9 mouse cellular contexts compared by ENCODE assay signal in genomic region chr11:72409649-72410385, GRCm38 (mm10). TPM values are rescaled to one million over a fixed set of nuclear protein-coding genes. Genes with fewer than 3 reads are reported as not detected.
DNase-seq lines count a peak whose midpoint lies in the region; ATAC-seq lines count a peak whose summit lies in the region.
"Had no signal": no experiment of that assay in that cellular context is flagged by ENCODE, and none has a peak within 500 bp of the region (broad histone marks: within the 10 kb centered on the region; RNA-seq: fewer than 3 reads in every experiment).

No protein-coding gene starts in this region.

- H3K9me3 ChIP-seq in kidney, embryonic 15.5 days (replicated peaks) = no peaks in the 10 kb centered on the region
- H3K9me3 ChIP-seq in embryonic facial prominence, embryonic 14.5 days (ENCODE audit: control insufficient read depth, low read length) = no peaks in the 10 kb centered on the region
- H3K9me3 ChIP-seq in intestine, embryonic 16.5 days (ENCODE audit: control insufficient read depth, low read length) = no peaks in the 10 kb centered on the region
- no peaks in the 10 kb centered on the region for H3K9me3 ChIP-seq in neural tube, embryonic 12.5 days

- H3K4me3 ChIP-seq in kidney, embryonic 15.5 days (replicated peaks) = peak overlapping the region; percentile 88
- peak overlapping the region; percentile 62 for H3K4me3 ChIP-seq in embryonic facial prominence, embryonic 14.5 days (ENCODE audit: low read depth, low read length)
- H3K4me3 ChIP-seq in intestine, embryonic 16.5 days (ENCODE audit: low read length) = peak overlapping the region; percentile 80
- peak overlapping the region; percentile 58 for H3K4me3 ChIP-seq in neural tube, embryonic 12.5 days

- peak overlapping the region; percentile 97 for H3K4me2 ChIP-seq in kidney, embryonic 15.5 days
- peak overlapping the region; percentile 100 for H3K4me2 ChIP-seq in embryonic facial prominence, embryonic 14.5 days (ENCODE audit: low read depth, low read length)
- peak overlapping the region; percentile 99 for H3K4me2 ChIP-seq in intestine, embryonic 16.5 days (ENCODE audit: low read depth, low read length)
- H3K4me2 ChIP-seq in neural tube, embryonic 12.5 days (replicated peaks) = peak overlapping the region; percentile 99

- H3K9ac ChIP-seq in kidney, embryonic 15.5 days = peak overlapping the region; percentile 52; the same call in 1 of the 2 replicates
- 0 out of 2 replicates have a peak overlapping the region, but pooled peaks have one; percentile 45 for H3K9ac ChIP-seq in embryonic facial prominence, embryonic 14.5 days (ENCODE audit: low read depth, low read length)
- H3K9ac ChIP-seq in intestine, embryonic 16.5 days (ENCODE audit: low read depth, low read length) = peak overlapping the region; percentile 84
- no peak overlapping the region for H3K9ac ChIP-seq in neural tube, embryonic 12.5 days

- H3K27me3 ChIP-seq in kidney, embryonic 15.5 days = 0 out of 2 replicates have a peak, but pooled peaks cover 3% of the 10 kb centered on the region
- H3K27me3 ChIP-seq in embryonic facial prominence, embryonic 14.5 days (replicated peaks; ENCODE audit: control insufficient read depth, insufficient read depth, low read length) = 0 out of 2 replicates have a peak, but pooled peaks cover 8% of the 10 kb centered on the region
- H3K27me3 ChIP-seq in intestine, embryonic 16.5 days (replicated peaks; ENCODE audit: control insufficient read depth, insufficient read depth, low read length) = no peaks in the 10 kb centered on the region
- peaks cover 32% of the 10 kb centered on the region for H3K27me3 ChIP-seq in neural tube, embryonic 12.5 days (replicated peaks)

- H3K4me1 ChIP-seq in kidney, embryonic 15.5 days = peaks cover 97% of the 10 kb centered on the region
- H3K4me1 ChIP-seq in embryonic facial prominence, embryonic 14.5 days (ENCODE audit: control insufficient read depth, insufficient read depth, low read length) = peaks cover 7% of the 10 kb centered on the region; the same call in 1 of the 2 replicates
- peaks cover 55% of the 10 kb centered on the region for H3K4me1 ChIP-seq in intestine, embryonic 16.5 days (ENCODE audit: control insufficient read depth, insufficient read depth, low read length)
- peaks cover 25% of the 10 kb centered on the region for H3K4me1 ChIP-seq in neural tube, embryonic 12.5 days

- no peak for ATAC-seq in kidney, embryonic 15.5 days (replicated peaks; ENCODE audit: low FRiP score)
- ATAC-seq in embryonic facial prominence, embryonic 14.5 days (ENCODE audit: low read depth) = no peak
- ATAC-seq in intestine, embryonic 16.5 days = no peak
- no peak for ATAC-seq in neural tube, embryonic 12.5 days (ENCODE audit: low FRiP score, low read depth)

- WGBS in kidney, embryonic 15.5 days = 49% methylated on average over 12 of the region's 12 CpGs
- WGBS in embryonic facial prominence, embryonic 14.5 days = 77% methylated on average over 12 of the region's 12 CpGs
- 57% methylated on average over 12 of the region's 12 CpGs for WGBS in intestine, embryonic 16.5 days
- WGBS in neural tube, embryonic 12.5 days = 50% methylated on average over 12 of the region's 12 CpGs

- no peak for DNase-seq in kidney, postnatal 36 days
- no peak for DNase-seq in embryonic facial prominence, embryonic 14.5 days (ENCODE audit: low spot score)
- DNase-seq in c-Kit-positive CD71-positive TER-119-positive erythroid progenitor cells, embryonic 14.5 days (ENCODE audit: low spot score) = no peak
- DNase-seq in thymus, adult 18-20 months = no peak
- DNase-seq: spleen, adult 18-20 months had no signal

- H3K27ac ChIP-seq in kidney, embryonic 15.5 days = peak overlapping the region; percentile 97
- no peak overlapping the region for H3K27ac ChIP-seq in embryonic facial prominence, embryonic 14.5 days (replicated peaks; ENCODE audit: low read depth, low read length)
- peak overlapping the region; percentile 49; the same call in 1 of the 2 replicates for H3K27ac ChIP-seq in intestine, embryonic 16.5 days (ENCODE audit: low read length)
- no peak overlapping the region for H3K27ac ChIP-seq in neural tube, embryonic 12.5 days

- H3K36me3 ChIP-seq in kidney, embryonic 15.5 days = no peaks in the 10 kb centered on the region
- H3K36me3 ChIP-seq in embryonic facial prominence, embryonic 14.5 days (ENCODE audit: control insufficient read depth, insufficient read depth, low read length) = no peaks in the 10 kb centered on the region
- no peaks in the 10 kb centered on the region for H3K36me3 ChIP-seq in intestine, embryonic 16.5 days (ENCODE audit: control insufficient read depth, insufficient read depth, low read length)
- H3K36me3 ChIP-seq in neural tube, embryonic 12.5 days = no peaks in the 10 kb centered on the region

RNA-seq across cellular contexts. Expression of gene Smtnl2, which starts 1.7 kb away (rescaled TPM):
- 109 and 111 TPM in 2 replicates for polyA plus RNA-seq in kidney, embryonic 15.5 days (2015; fragmentation: Nextera tagmentation; extraction: Ambion mirVana)
- polyA plus RNA-seq in embryonic facial prominence, embryonic 14.5 days (2014; fragmentation: Nextera tagmentation; extraction: Ambion mirVana) = 24.8 and 26.7 TPM in 2 replicates
- polyA plus RNA-seq in intestine, embryonic 16.5 days (2015; fragmentation: Nextera tagmentation; extraction: Ambion mirVana) = 27.3 and 28.9 TPM in 2 replicates
- 15.0 and 15.7 TPM in 2 replicates for polyA plus RNA-seq in neural tube, embryonic 12.5 days (2016; fragmentation: Nextera tagmentation; extraction: Ambion mirVana)

RNA-seq across cellular contexts. Expression of gene Ggt6, which starts 25.5 kb away (rescaled TPM):
- polyA plus RNA-seq in kidney, embryonic 15.5 days (2015; fragmentation: Nextera tagmentation; extraction: Ambion mirVana) = 0.87 and 0.95 TPM in 2 replicates
- 1.8 and 2.5 TPM in 2 replicates for polyA plus RNA-seq in embryonic facial prominence, embryonic 14.5 days (2014; fragmentation: Nextera tagmentation; extraction: Ambion mirVana)
- polyA plus RNA-seq in intestine, embryonic 16.5 days (2015; fragmentation: Nextera tagmentation; extraction: Ambion mirVana) = 19.2 and 21.2 TPM in 2 replicates
- polyA plus RNA-seq in neural tube, embryonic 12.5 days (2016; fragmentation: Nextera tagmentation; extraction: Ambion mirVana) = not detected in 2 replicates

RNA-seq across cellular contexts. Expression of gene Mybbp1a, which starts 31.3 kb away (rescaled TPM):
- polyA plus RNA-seq in kidney, embryonic 15.5 days (2015; fragmentation: Nextera tagmentation; extraction: Ambion mirVana) = 162 and 184 TPM in 2 replicates
- 114 and 123 TPM in 2 replicates for polyA plus RNA-seq in embryonic facial prominence, embryonic 14.5 days (2014; fragmentation: Nextera tagmentation; extraction: Ambion mirVana)
- 119 and 141 TPM in 2 replicates for polyA plus RNA-seq in intestine, embryonic 16.5 days (2015; fragmentation: Nextera tagmentation; extraction: Ambion mirVana)
- 105 and 111 TPM in 2 replicates for polyA plus RNA-seq in neural tube, embryonic 12.5 days (2016; fragmentation: Nextera tagmentation; extraction: Ambion mirVana)

RNA-seq across cellular contexts. Expression of gene Tekt1, which starts 47.6 kb away (rescaled TPM):
- polyA plus RNA-seq in kidney, embryonic 15.5 days (2015; fragmentation: Nextera tagmentation; extraction: Ambion mirVana) = 5.4 and 5.6 TPM in 2 replicates
- polyA plus RNA-seq in embryonic facial prominence, embryonic 14.5 days (2014; fragmentation: Nextera tagmentation; extraction: Ambion mirVana) = 6.2 and 12.5 TPM in 2 replicates
- polyA plus RNA-seq in intestine, embryonic 16.5 days (2015; fragmentation: Nextera tagmentation; extraction: Ambion mirVana) = 0.16 and 0.26 TPM in 2 replicates
- 4.5 and 5.3 TPM in 2 replicates for polyA plus RNA-seq in neural tube, embryonic 12.5 days (2016; fragmentation: Nextera tagmentation; extraction: Ambion mirVana)
- polyA plus RNA-seq: large intestine, adult 2 months had no signal

Comparison
In these comparisons a context has a peak if more than half of its experiments do, and no peak if none do; other contexts are left out.
1. H3K27ac ChIP-seq: peak in kidney, embryonic 15.5 days (single experiment) and intestine, embryonic 16.5 days (single experiment); none in embryonic facial prominence, embryonic 14.5 days (single experiment) and neural tube, embryonic 12.5 days (single experiment).
2. Peak in every context shown above with its lines, with median percentiles within 50 percentile points of each other: H3K4me2 ChIP-seq and H3K4me3 ChIP-seq.